In the genomic region with DNA sequence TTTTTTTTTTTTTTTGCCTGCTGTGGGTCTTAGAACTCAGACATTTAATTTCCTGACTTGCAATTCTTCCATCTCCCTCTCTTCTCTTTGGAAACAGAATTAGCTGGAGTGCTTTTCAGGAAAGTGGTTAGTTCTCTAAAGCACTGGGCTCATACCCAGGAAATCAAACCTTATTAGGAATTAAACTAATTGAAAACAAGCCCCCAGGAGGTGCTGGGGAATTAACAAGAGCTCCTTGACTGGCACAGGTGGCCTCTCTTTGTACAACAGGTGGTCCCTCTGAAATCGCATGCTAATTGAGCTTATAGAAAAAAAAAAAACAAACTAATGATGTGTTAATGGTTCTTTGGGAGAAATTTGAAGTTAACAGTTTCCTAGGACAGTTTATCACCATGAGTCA, we compare ENCODE assay signal across 18 mouse cellular contexts.
DNase-seq lines count a peak whose midpoint lies in the region; ATAC-seq and TF ChIP-seq lines count a peak whose summit lies in the region.
"Had no signal": no experiment of that assay in that cellular context is flagged by ENCODE, and none has a peak within 500 bp of the region (broad histone marks: within the 10 kb centered on the region; RNA-seq: fewer than 3 reads in every experiment).

No protein-coding gene starts in this region.

- WGBS in embryonic facial prominence, embryonic 14.5 days = 41% methylated on average over 1 of the region's 1 CpGs
- 49% methylated on average over 1 of the region's 1 CpGs for WGBS in embryonic facial prominence, embryonic 10.5 days
- 59% methylated on average over 1 of the region's 1 CpGs for WGBS in hindbrain, embryonic 14.5 days
- 41% methylated on average over 1 of the region's 1 CpGs for WGBS in hindbrain, embryonic 11.5 days
- WGBS in midbrain, postnatal 0 days = 43% methylated on average over 1 of the region's 1 CpGs
- 63% methylated on average over 1 of the region's 1 CpGs for WGBS in midbrain, embryonic 10.5 days
- whole genome bisulfite sequencing in forebrain, embryonic 16.5 days = 10% methylated on average over 1 of the region's 1 CpGs

- H3K27me3 ChIP-seq in embryonic facial prominence, embryonic 14.5 days (replicated peaks; ENCODE audit: control insufficient read depth, insufficient read depth, low read length) = no peaks in the 10 kb centered on the region
- H3K27me3 ChIP-seq in embryonic facial prominence, embryonic 10.5 days (replicated peaks; ENCODE audit: low read depth, poor library complexity, severe bottlenecking) = no peaks in the 10 kb centered on the region
- H3K27me3 ChIP-seq in hindbrain, embryonic 14.5 days (ENCODE audit: control insufficient read depth, insufficient read depth, low read length) = no peaks in the 10 kb centered on the region
- no peaks in the 10 kb centered on the region for H3K27me3 ChIP-seq in hindbrain, embryonic 11.5 days (ENCODE audit: control insufficient read depth, insufficient read depth, low read length)
- no peaks in the 10 kb centered on the region for H3K27me3 ChIP-seq in midbrain, postnatal 0 days (ENCODE audit: insufficient read depth, low read length)
- H3K27me3 ChIP-seq in midbrain, embryonic 10.5 days (ENCODE audit: low read depth, poor library complexity, severe bottlenecking) = no peaks in the 10 kb centered on the region
- no peaks in the 10 kb centered on the region for H3K27me3 ChIP-seq in forebrain, embryonic 16.5 days (replicated peaks; ENCODE audit: control insufficient read depth, insufficient read depth, low read length)
- H3K27me3 ChIP-seq: heart, embryonic 13.5 days; hindbrain, embryonic 13.5 days had no signal

- H3K4me3 ChIP-seq in embryonic facial prominence, embryonic 14.5 days (ENCODE audit: low read depth, low read length) = no peak overlapping the region
- H3K4me3 ChIP-seq in embryonic facial prominence, embryonic 10.5 days = no peak overlapping the region
- no peak overlapping the region for H3K4me3 ChIP-seq in hindbrain, embryonic 14.5 days (replicated peaks; ENCODE audit: low read length)
- H3K4me3 ChIP-seq in hindbrain, embryonic 11.5 days (ENCODE audit: low read depth, low read length) = no peak overlapping the region
- no peak overlapping the region for H3K4me3 ChIP-seq in midbrain, postnatal 0 days (ENCODE audit: low read depth, low read length)
- H3K4me3 ChIP-seq in midbrain, embryonic 10.5 days = no peak overlapping the region
- no peak overlapping the region for H3K4me3 ChIP-seq in forebrain, embryonic 16.5 days (replicated peaks; ENCODE audit: low read length)
- H3K4me3 ChIP-seq: heart, embryonic 13.5 days; hindbrain, embryonic 13.5 days had no signal

- no peak overlapping the region for H3K27ac ChIP-seq in embryonic facial prominence, embryonic 14.5 days (replicated peaks; ENCODE audit: low read depth, low read length)
- no peak overlapping the region for H3K27ac ChIP-seq in embryonic facial prominence, embryonic 10.5 days (replicated peaks)
- H3K27ac ChIP-seq in hindbrain, embryonic 14.5 days = no peak overlapping the region
- H3K27ac ChIP-seq in hindbrain, embryonic 11.5 days (ENCODE audit: low read depth, low read length) = no peak overlapping the region
- no peak overlapping the region for H3K27ac ChIP-seq in midbrain, postnatal 0 days (ENCODE audit: low read depth, low read length)
- no peak overlapping the region for H3K27ac ChIP-seq in midbrain, embryonic 10.5 days (replicated peaks)
- H3K27ac ChIP-seq in forebrain, embryonic 16.5 days (ENCODE audit: low read length) = no peak overlapping the region
- H3K27ac ChIP-seq: heart, embryonic 13.5 days; hindbrain, embryonic 13.5 days had no signal

- intact Hi-C loops in heart, postnatal 14 days (cut with DNase I) = no loop called here

- H3K4me2 ChIP-seq in embryonic facial prominence, embryonic 14.5 days (ENCODE audit: low read depth, low read length) = no peak overlapping the region
- no peak overlapping the region for H3K4me2 ChIP-seq in hindbrain, embryonic 14.5 days (replicated peaks)
- H3K4me2 ChIP-seq in hindbrain, embryonic 11.5 days (replicated peaks; ENCODE audit: low read depth, low read length) = no peak overlapping the region
- no peak overlapping the region for H3K4me2 ChIP-seq in midbrain, postnatal 0 days (ENCODE audit: low read depth, low read length, poor library complexity, severe bottlenecking)
- H3K4me2 ChIP-seq in forebrain, embryonic 16.5 days (ENCODE audit: low read length) = no peak overlapping the region
- H3K4me2 ChIP-seq: heart, embryonic 13.5 days; hindbrain, embryonic 13.5 days had no signal

- no peak for TF ChIP-seq CTCF in midbrain, postnatal 0 days (IDR thresholded peaks at IDR 0.05)

- H3K9me3 ChIP-seq in embryonic facial prominence, embryonic 14.5 days (ENCODE audit: control insufficient read depth, low read length) = no peaks in the 10 kb centered on the region
- H3K9me3 ChIP-seq in embryonic facial prominence, embryonic 10.5 days = no peaks in the 10 kb centered on the region
- H3K9me3 ChIP-seq in hindbrain, embryonic 14.5 days (ENCODE audit: control insufficient read depth, low read length) = no peaks in the 10 kb centered on the region
- H3K9me3 ChIP-seq in hindbrain, embryonic 11.5 days (ENCODE audit: control insufficient read depth, low read length) = no peaks in the 10 kb centered on the region
- no peaks in the 10 kb centered on the region for H3K9me3 ChIP-seq in midbrain, postnatal 0 days (ENCODE audit: low read length)
- no peaks in the 10 kb centered on the region for H3K9me3 ChIP-seq in midbrain, embryonic 10.5 days (replicated peaks)
- no peaks in the 10 kb centered on the region for H3K9me3 ChIP-seq in forebrain, embryonic 16.5 days (ENCODE audit: control insufficient read depth, low read length)
- H3K9me3 ChIP-seq: heart, embryonic 13.5 days; hindbrain, embryonic 13.5 days had no signal

- peak; percentile 10 for DNase-seq in embryonic facial prominence, embryonic 14.5 days (ENCODE audit: low spot score)
- DNase-seq in embryonic facial prominence, embryonic 10.5 days (ENCODE audit: low spot score) = no peak
- peak; percentile 29 for DNase-seq in hindbrain, embryonic 14.5 days (ENCODE audit: low spot score)
- no peak for DNase-seq in hindbrain, embryonic 11.5 days (ENCODE audit: low spot score)
- peak; percentile 72 for DNase-seq in midbrain, postnatal 0 days (ENCODE audit: low spot score)
- DNase-seq in midbrain, embryonic 10.5 days (ENCODE audit: low spot score) = no peak
- no peak for DNase-seq in heart, postnatal 14 days
- DNase-seq: adrenal gland, adult 8-10 months; adrenal gland, postnatal 36 days; gastrocnemius, postnatal 36 days; heart, adult 11 months; heart, postnatal 4 days; kidney, adult 8-10 months had no signal

- H3K9ac ChIP-seq in embryonic facial prominence, embryonic 14.5 days (ENCODE audit: low read depth, low read length) = no peak overlapping the region
- H3K9ac ChIP-seq in hindbrain, embryonic 14.5 days = no peak overlapping the region
- no peak overlapping the region for H3K9ac ChIP-seq in hindbrain, embryonic 11.5 days (ENCODE audit: low read depth, low read length)
- no peak overlapping the region for H3K9ac ChIP-seq in midbrain, postnatal 0 days (replicated peaks; ENCODE audit: low read length, poor library complexity, severe bottlenecking)
- no peak overlapping the region for H3K9ac ChIP-seq in forebrain, embryonic 16.5 days (replicated peaks; ENCODE audit: low read depth, low read length)
- H3K9ac ChIP-seq: heart, embryonic 13.5 days; hindbrain, embryonic 13.5 days had no signal

- ATAC-seq in embryonic facial prominence, embryonic 14.5 days (ENCODE audit: low read depth) = no peak
- ATAC-seq in hindbrain, embryonic 14.5 days (ENCODE audit: low FRiP score) = no peak
- no peak for ATAC-seq in hindbrain, embryonic 11.5 days (ENCODE audit: low FRiP score)
- ATAC-seq in midbrain, postnatal 0 days (ENCODE audit: low FRiP score) = no peak
- ATAC-seq in forebrain, embryonic 16.5 days = peak; percentile 72
- ATAC-seq: inflammation-experienced regulatory T-cells, adult 6 months; intestine, postnatal 0 days had no signal

- H3K36me3 ChIP-seq in embryonic facial prominence, embryonic 14.5 days (ENCODE audit: control insufficient read depth, insufficient read depth, low read length) = no peaks in the 10 kb centered on the region
- no peaks in the 10 kb centered on the region for H3K36me3 ChIP-seq in embryonic facial prominence, embryonic 10.5 days (replicated peaks)
- no peaks in the 10 kb centered on the region for H3K36me3 ChIP-seq in hindbrain, embryonic 14.5 days (replicated peaks; ENCODE audit: control insufficient read depth, insufficient read depth)
- no peaks in the 10 kb centered on the region for H3K36me3 ChIP-seq in hindbrain, embryonic 11.5 days (ENCODE audit: control insufficient read depth, insufficient read depth, low read length)
- no peaks in the 10 kb centered on the region for H3K36me3 ChIP-seq in midbrain, postnatal 0 days (ENCODE audit: insufficient read depth, low read length)
- H3K36me3 ChIP-seq in midbrain, embryonic 10.5 days = no peaks in the 10 kb centered on the region
- H3K36me3 ChIP-seq in forebrain, embryonic 16.5 days (ENCODE audit: control insufficient read depth, insufficient read depth) = no peaks in the 10 kb centered on the region
- H3K36me3 ChIP-seq: heart, embryonic 13.5 days; hindbrain, embryonic 13.5 days had no signal

- no peaks in the 10 kb centered on the region for H3K4me1 ChIP-seq in embryonic facial prominence, embryonic 14.5 days (ENCODE audit: control insufficient read depth, insufficient read depth, low read length)
- H3K4me1 ChIP-seq in embryonic facial prominence, embryonic 10.5 days = no peaks in the 10 kb centered on the region
- no peaks in the 10 kb centered on the region for H3K4me1 ChIP-seq in hindbrain, embryonic 14.5 days (replicated peaks; ENCODE audit: control insufficient read depth, insufficient read depth, low read length)
- no peaks in the 10 kb centered on the region for H3K4me1 ChIP-seq in hindbrain, embryonic 11.5 days (replicated peaks; ENCODE audit: control insufficient read depth, insufficient read depth, low read length)
- H3K4me1 ChIP-seq in midbrain, postnatal 0 days (ENCODE audit: insufficient read depth, low read length) = no peaks in the 10 kb centered on the region
- H3K4me1 ChIP-seq in midbrain, embryonic 10.5 days = no peaks in the 10 kb centered on the region
- no peaks in the 10 kb centered on the region; the same call in 1 of the 2 replicates for H3K4me1 ChIP-seq in forebrain, embryonic 16.5 days (replicated peaks; ENCODE audit: control insufficient read depth, insufficient read depth, low read length)
- H3K4me1 ChIP-seq: heart, embryonic 13.5 days; hindbrain, embryonic 13.5 days had no signal

Comparison
In these comparisons a context has a peak if more than half of its experiments do, and no peak if none do; other contexts are left out.
1. DNase-seq: peak in embryonic facial prominence, embryonic 14.5 days (single experiment), hindbrain, embryonic 14.5 days (single experiment) and midbrain, postnatal 0 days (single experiment); none in embryonic facial prominence, embryonic 10.5 days (single experiment), hindbrain, embryonic 11.5 days (single experiment), midbrain, embryonic 10.5 days (single experiment) and heart, postnatal 14 days (0 of 2).